Mouse (Mus musculus): ENCODE data around the gene Usf3. TPM values are rescaled to one million over a fixed set of nuclear protein-coding genes. Genes with fewer than 3 reads are reported as not detected.

Usf3 gene
- polyA plus RNA-seq, 1 experiment from 2014 or later, result 4.4 TPM

GRCm38 (mm10) chr16:44249985-44250384 lies 76.9 kb downstream of the Usf3 start:
- H3K27ac ChIP-seq (replicated peaks; ENCODE audit: low read depth, low read length), result no peak overlapping the region
- DNase-seq (ENCODE audit: low spot score), result no peak
- H3K4me2 ChIP-seq (ENCODE audit: low read depth, low read length), result no peak overlapping the region
- H3K4me3 ChIP-seq (ENCODE audit: low read depth, low read length), result no peak overlapping the region
- no peaks in the 10 kb centered on the region for H3K27me3 ChIP-seq (ENCODE audit: control insufficient read depth, insufficient read depth, low read length)
- ATAC-seq (replicated peaks; ENCODE audit: insufficient number of reproducible peaks, low FRiP score, low TSS enrichment, low read depth), result no peak
- no peaks in the 10 kb centered on the region for H3K36me3 ChIP-seq (replicated peaks; ENCODE audit: control insufficient read depth, insufficient read depth, low read depth, low read length)
- 92% methylated on average over 10 of the region's 10 CpGs for WGBS
- H3K9ac ChIP-seq (replicated peaks; ENCODE audit: low read length), result no peak overlapping the region
- no peaks in the 10 kb centered on the region for H3K4me1 ChIP-seq (ENCODE audit: control insufficient read depth, insufficient read depth, low read length)
- H3K9me3 ChIP-seq (replicated peaks; ENCODE audit: control insufficient read depth, low read length), result no peaks in the 10 kb centered on the region

GRCm38 (mm10) chr16:44252735-44253134 lies 79.7 kb downstream of the Usf3 start:
- H3K36me3 ChIP-seq (replicated peaks; ENCODE audit: control insufficient read depth, insufficient read depth, low read depth, low read length), result no peaks in the 10 kb centered on the region
- H3K9ac ChIP-seq (replicated peaks; ENCODE audit: low read length), result no peak overlapping the region
- no peaks in the 10 kb centered on the region for H3K27me3 ChIP-seq (ENCODE audit: control insufficient read depth, insufficient read depth, low read length)
- H3K9me3 ChIP-seq (replicated peaks; ENCODE audit: control insufficient read depth, low read length), result no peaks in the 10 kb centered on the region
- DNase-seq (ENCODE audit: low spot score), result no peak
- H3K4me3 ChIP-seq (ENCODE audit: low read depth, low read length), result no peak overlapping the region
- H3K4me2 ChIP-seq (ENCODE audit: low read depth, low read length), result no peak overlapping the region
- no peak overlapping the region for H3K27ac ChIP-seq (replicated peaks; ENCODE audit: low read depth, low read length)
- no peaks in the 10 kb centered on the region for H3K4me1 ChIP-seq (ENCODE audit: control insufficient read depth, insufficient read depth, low read length)
- ATAC-seq (replicated peaks; ENCODE audit: insufficient number of reproducible peaks, low FRiP score, low TSS enrichment, low read depth), result no peak
- 93% methylated on average over 3 of the region's 3 CpGs for WGBS

- H3K4me1 ChIP-seq (ENCODE audit: control insufficient read depth, insufficient read depth, low read length), result no peaks in the 10 kb centered on the region
- no peak overlapping the region for H3K4me3 ChIP-seq (ENCODE audit: low read depth, low read length)
- DNase-seq (ENCODE audit: low spot score) (no peak), ATAC-seq (replicated peaks; ENCODE audit: insufficient number of reproducible peaks, low FRiP score, low TSS enrichment, low read depth) (no peak)
- H3K9me3 ChIP-seq (replicated peaks; ENCODE audit: control insufficient read depth, low read length), result no peaks in the 10 kb centered on the region
- no peaks in the 10 kb centered on the region for H3K27me3 ChIP-seq (ENCODE audit: control insufficient read depth, insufficient read depth, low read length)
- no peak overlapping the region for H3K4me2 ChIP-seq (ENCODE audit: low read depth, low read length)
- H3K36me3 ChIP-seq (replicated peaks; ENCODE audit: control insufficient read depth, insufficient read depth, low read depth, low read length), result no peaks in the 10 kb centered on the region
- no peak overlapping the region for H3K27ac ChIP-seq (replicated peaks; ENCODE audit: low read depth, low read length)
- no peak overlapping the region for H3K9ac ChIP-seq (replicated peaks; ENCODE audit: low read length)
- WGBS, result 80% methylated on average over 7 of the region's 7 CpGs
Observed at GRCm38 (mm10) chr16:44253797-44254634, 81.0 kb downstream of the Usf3 start.

- ATAC-seq (replicated peaks; ENCODE audit: insufficient number of reproducible peaks, low FRiP score, low TSS enrichment, low read depth) (no peak), DNase-seq (ENCODE audit: low spot score) (no peak)
- Histone ChIP-seq H3K27me3 (ENCODE audit: control insufficient read depth, insufficient read depth, low read length) (no peaks in the 10 kb centered on the region), H3K27ac (replicated peaks; ENCODE audit: low read depth, low read length) (no peak overlapping the region), H3K4me1 (ENCODE audit: control insufficient read depth, insufficient read depth, low read length) (no peaks in the 10 kb centered on the region), H3K4me2 (ENCODE audit: low read depth, low read length) (no peak overlapping the region), H3K36me3 (replicated peaks; ENCODE audit: control insufficient read depth, insufficient read depth, low read depth, low read length) (no peaks in the 10 kb centered on the region), H3K9me3 (replicated peaks; ENCODE audit: control insufficient read depth, low read length) (no peaks in the 10 kb centered on the region), H3K9ac (replicated peaks; ENCODE audit: low read length) (no peak overlapping the region), H3K4me3 (ENCODE audit: low read depth, low read length) (no peak overlapping the region)
- 91% methylated on average over 7 of the region's 7 CpGs for WGBS
Observed at GRCm38 (mm10) chr16:44254698-44255097, 81.7 kb downstream of the Usf3 start.

- Histone ChIP-seq H3K27me3 (ENCODE audit: control insufficient read depth, insufficient read depth, low read length) (no peaks in the 10 kb centered on the region), H3K4me2 (ENCODE audit: low read depth, low read length) (no peak overlapping the region), H3K9me3 (replicated peaks; ENCODE audit: control insufficient read depth, low read length) (no peaks in the 10 kb centered on the region), H3K9ac (replicated peaks; ENCODE audit: low read length) (no peak overlapping the region), H3K27ac (replicated peaks; ENCODE audit: low read depth, low read length) (no peak overlapping the region), H3K36me3 (replicated peaks; ENCODE audit: control insufficient read depth, insufficient read depth, low read depth, low read length) (no peaks in the 10 kb centered on the region), H3K4me1 (ENCODE audit: control insufficient read depth, insufficient read depth, low read length) (no peaks in the 10 kb centered on the region), H3K4me3 (ENCODE audit: low read depth, low read length) (no peak overlapping the region)
- WGBS, result 84% methylated on average over 3 of the region's 3 CpGs
- DNase-seq (ENCODE audit: low spot score) (no peak), ATAC-seq (replicated peaks; ENCODE audit: insufficient number of reproducible peaks, low FRiP score, low TSS enrichment, low read depth) (no peak)
Observed at GRCm38 (mm10) chr16:44257476-44257875, 84.4 kb downstream of the Usf3 start.

- H3K27ac ChIP-seq (replicated peaks; ENCODE audit: low read depth, low read length), result no peak overlapping the region
- no peak overlapping the region for H3K4me2 ChIP-seq (ENCODE audit: low read depth, low read length)
- H3K36me3 ChIP-seq (replicated peaks; ENCODE audit: control insufficient read depth, insufficient read depth, low read depth, low read length), result no peaks in the 10 kb centered on the region
- ATAC-seq (replicated peaks; ENCODE audit: insufficient number of reproducible peaks, low FRiP score, low TSS enrichment, low read depth) (no peak), DNase-seq (ENCODE audit: low spot score) (no peak)
- H3K4me1 ChIP-seq (ENCODE audit: control insufficient read depth, insufficient read depth, low read length), result no peaks in the 10 kb centered on the region
- no peak overlapping the region for H3K9ac ChIP-seq (replicated peaks; ENCODE audit: low read length)
- no peak overlapping the region for H3K4me3 ChIP-seq (ENCODE audit: low read depth, low read length)
- no peaks in the 10 kb centered on the region for H3K9me3 ChIP-seq (replicated peaks; ENCODE audit: control insufficient read depth, low read length)
- H3K27me3 ChIP-seq (ENCODE audit: control insufficient read depth, insufficient read depth, low read length), result no peaks in the 10 kb centered on the region
- 78% methylated on average over 2 of the region's 2 CpGs for WGBS
Observed at GRCm38 (mm10) chr16:44264916-44265315, 91.9 kb downstream of the Usf3 start.

GRCm38 (mm10) chr16:44265562-44265961 lies 92.5 kb downstream of the Usf3 start:
- H3K27ac ChIP-seq (replicated peaks; ENCODE audit: low read depth, low read length), result no peak overlapping the region
- no peak overlapping the region for H3K4me2 ChIP-seq (ENCODE audit: low read depth, low read length)
- 90% methylated on average over 6 of the region's 6 CpGs for WGBS
- H3K9ac ChIP-seq (replicated peaks; ENCODE audit: low read length), result no peak overlapping the region
- H3K4me3 ChIP-seq (ENCODE audit: low read depth, low read length), result no peak overlapping the region
- H3K27me3 ChIP-seq (ENCODE audit: control insufficient read depth, insufficient read depth, low read length), result no peaks in the 10 kb centered on the region
- DNase-seq (ENCODE audit: low spot score) (no peak), ATAC-seq (replicated peaks; ENCODE audit: insufficient number of reproducible peaks, low FRiP score, low TSS enrichment, low read depth) (no peak)
- no peaks in the 10 kb centered on the region for H3K36me3 ChIP-seq (replicated peaks; ENCODE audit: control insufficient read depth, insufficient read depth, low read depth, low read length)
- no peaks in the 10 kb centered on the region for H3K9me3 ChIP-seq (replicated peaks; ENCODE audit: control insufficient read depth, low read length)
- no peaks in the 10 kb centered on the region for H3K4me1 ChIP-seq (ENCODE audit: control insufficient read depth, insufficient read depth, low read length)

- no peak overlapping the region for H3K4me2 ChIP-seq (ENCODE audit: low read depth, low read length)
- no peaks in the 10 kb centered on the region for H3K9me3 ChIP-seq (replicated peaks; ENCODE audit: control insufficient read depth, low read length)
- H3K4me3 ChIP-seq (ENCODE audit: low read depth, low read length), result no peak overlapping the region
- no peak overlapping the region for H3K9ac ChIP-seq (replicated peaks; ENCODE audit: low read length)
- H3K4me1 ChIP-seq (ENCODE audit: control insufficient read depth, insufficient read depth, low read length), result no peaks in the 10 kb centered on the region
- no peaks in the 10 kb centered on the region for H3K27me3 ChIP-seq (ENCODE audit: control insufficient read depth, insufficient read depth, low read length)
- no peak overlapping the region for H3K27ac ChIP-seq (replicated peaks; ENCODE audit: low read depth, low read length)
- H3K36me3 ChIP-seq (replicated peaks; ENCODE audit: control insufficient read depth, insufficient read depth, low read depth, low read length), result no peaks in the 10 kb centered on the region
- DNase-seq (ENCODE audit: low spot score) (no peak), ATAC-seq (replicated peaks; ENCODE audit: insufficient number of reproducible peaks, low FRiP score, low TSS enrichment, low read depth) (no peak)
- 82% methylated on average over 7 of the region's 7 CpGs for WGBS
Observed at GRCm38 (mm10) chr16:44268541-44269215, 95.6 kb downstream of the Usf3 start.

Measured in embryonic facial prominence, embryonic 11.5 days (tissue).